Mouse (Mus musculus): ENCODE results near the gene Josd2.

GRCm38 (mm10) chr7:44472558-44472885 is 4.7 kb downstream of the Josd2 start:
- TF ChIP-seq TCF12 (IDR thresholded peaks at IDR 0.05; ENCODE audit: insufficient read depth, poor library complexity, severe bottlenecking) (no peak), SRF (IDR thresholded peaks at IDR 0.05; ENCODE audit: control insufficient read depth, insufficient read length, low read depth) (no peak)

All from myocyte (in vitro differentiated cells).